Mouse (Mus musculus): Measurements from ENCODE around the gene Ankrd13a. TPM values are rescaled to one million over a fixed set of nuclear protein-coding genes. Genes with fewer than 3 reads are reported as not detected.
A peak's percentile ranks its signal among the peaks of the same experiment; 100 is the strongest.

Gene Ankrd13a
- polyA plus RNA-seq, 1 experiment, result 51.2 TPM

- peak overlapping the region; percentile 64 for H3K4me2 ChIP-seq (ENCODE audit: low read depth)
- H3K79me2 ChIP-seq (ENCODE audit: control insufficient read depth, insufficient read depth), result peaks cover 6% of the 10 kb centered on the region
- H3K4me3 ChIP-seq, result peak overlapping the region; percentile 30
- TF ChIP-seq E2F4 (IDR thresholded peaks at IDR 0.05; ENCODE audit: insufficient read depth) (no peak), MAX (IDR thresholded peaks at IDR 0.05; ENCODE audit: low read depth) (no peak), CEBPB (IDR thresholded peaks at IDR 0.05; ENCODE audit: insufficient read depth, poor library complexity, severe bottlenecking) (no peak), POLR2A (IDR thresholded peaks at IDR 0.05; ENCODE audit: insufficient read length, low read depth) (peak; percentile 95), TCF12 (IDR thresholded peaks at IDR 0.05; ENCODE audit: insufficient read depth, poor library complexity, severe bottlenecking) (no peak), MYOG (IDR thresholded peaks at IDR 0.05; ENCODE audit: control insufficient read depth in 1 of 3, insufficient read depth in 1 of 3, insufficient read length in 2 of 3, low read depth in 2 of 3) (no peak), POLR2AphosphoS2 (IDR thresholded peaks at IDR 0.05; ENCODE audit: insufficient read length, low read depth) (peak; percentile 90), SRF (IDR thresholded peaks at IDR 0.05; ENCODE audit: control insufficient read depth, insufficient read length, low read depth) (no peak), REST (IDR thresholded peaks at IDR 0.05; ENCODE audit: insufficient read depth, insufficient read length) (no peak), MYOD1 (IDR thresholded peaks at IDR 0.05; ENCODE audit: control insufficient read depth in 1 of 3, insufficient read length in 2 of 3, low read depth in 2 of 3) (peak in 1 of 3 experiments; percentile 17), TCF3 (IDR thresholded peaks at IDR 0.05; ENCODE audit: insufficient read length, low read depth) (no peak), USF1 (IDR thresholded peaks at IDR 0.05; ENCODE audit: low read depth) (no peak)
- H3K36me3 ChIP-seq (ENCODE audit: control insufficient read depth, insufficient read depth), result no peaks in the 10 kb centered on the region
- no peaks in the 10 kb centered on the region for H3K27me3 ChIP-seq (ENCODE audit: control insufficient read depth, insufficient read depth, insufficient read length)
- peak overlapping the region; percentile 7 for H3ac ChIP-seq (ENCODE audit: control insufficient read depth, insufficient read length)
These were observed 39.2 kb downstream of the Ankrd13a start for GRCm38 (mm10) chr5:114813525-114814181.

- H3K27me3 ChIP-seq (ENCODE audit: control insufficient read depth, insufficient read depth, insufficient read length), result no peaks in the 10 kb centered on the region
- no peaks in the 10 kb centered on the region for H3K36me3 ChIP-seq (ENCODE audit: control insufficient read depth, insufficient read depth)
- H3ac ChIP-seq (ENCODE audit: control insufficient read depth, insufficient read length), result no peak overlapping the region
- TF ChIP-seq SRF (IDR thresholded peaks at IDR 0.05; ENCODE audit: control insufficient read depth, insufficient read length, low read depth), result no peak
- no peak for TF ChIP-seq USF1 (IDR thresholded peaks at IDR 0.05; ENCODE audit: low read depth)
- TF ChIP-seq TCF12 (IDR thresholded peaks at IDR 0.05; ENCODE audit: insufficient read depth, poor library complexity, severe bottlenecking), result no peak
- no peak for TF ChIP-seq MYOD1 (IDR thresholded peaks at IDR 0.05; ENCODE audit: control insufficient read depth in 1 of 3, insufficient read length in 2 of 3, low read depth in 2 of 3)
- TF ChIP-seq POLR2AphosphoS2 (IDR thresholded peaks at IDR 0.05; ENCODE audit: insufficient read length, low read depth), result no peak
- TF ChIP-seq CEBPB (IDR thresholded peaks at IDR 0.05; ENCODE audit: insufficient read depth, poor library complexity, severe bottlenecking), result no peak
- no peak for TF ChIP-seq TCF3 (IDR thresholded peaks at IDR 0.05; ENCODE audit: insufficient read length, low read depth)
- TF ChIP-seq POLR2A (IDR thresholded peaks at IDR 0.05; ENCODE audit: insufficient read length, low read depth), result no peak
- TF ChIP-seq MAX (IDR thresholded peaks at IDR 0.05; ENCODE audit: low read depth), result no peak
- TF ChIP-seq E2F4 (IDR thresholded peaks at IDR 0.05; ENCODE audit: insufficient read depth), result no peak
- no peak overlapping the region for H3K4me3 ChIP-seq
- no peak overlapping the region for H3K4me2 ChIP-seq (ENCODE audit: low read depth)
- peaks cover 6% of the 10 kb centered on the region for H3K79me2 ChIP-seq (ENCODE audit: control insufficient read depth, insufficient read depth)
These were observed 42.1 kb downstream of the Ankrd13a start for GRCm38 (mm10) chr5:114816599-114816998.

DNA sequence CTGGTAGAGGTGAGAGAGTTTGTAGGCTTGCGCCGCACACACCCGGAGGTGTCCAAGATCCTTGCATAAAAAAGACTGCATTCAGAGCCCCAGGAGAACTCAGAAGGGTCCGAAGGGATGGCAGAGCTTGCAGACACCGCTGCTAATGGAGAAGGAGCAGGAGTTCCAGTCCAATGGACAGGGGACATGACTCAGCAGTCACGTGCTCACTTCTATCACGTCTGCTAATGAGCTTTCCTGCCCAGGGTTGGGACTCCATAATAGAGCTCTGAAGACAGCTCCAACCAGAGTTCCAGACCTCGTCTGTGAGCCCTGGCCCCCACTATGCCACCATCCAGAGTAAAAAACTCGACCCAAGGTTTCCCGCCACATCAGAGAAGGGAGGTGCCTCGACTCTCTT lies 43.6 kb downstream of the Ankrd13a start:
- H3K4me3 ChIP-seq, result no peak overlapping the region
- H3K36me3 ChIP-seq (ENCODE audit: control insufficient read depth, insufficient read depth), result no peaks in the 10 kb centered on the region
- H3K79me2 ChIP-seq (ENCODE audit: control insufficient read depth, insufficient read depth), result peaks cover 1% of the 10 kb centered on the region
- H3ac ChIP-seq (ENCODE audit: control insufficient read depth, insufficient read length), result no peak overlapping the region
- H3K27me3 ChIP-seq (ENCODE audit: control insufficient read depth, insufficient read depth, insufficient read length), result no peaks in the 10 kb centered on the region
- TF ChIP-seq MYOD1 (IDR thresholded peaks at IDR 0.05; ENCODE audit: control insufficient read depth in 1 of 3, insufficient read length in 2 of 3, low read depth in 2 of 3), result no peak
- no peak for TF ChIP-seq TCF3 (IDR thresholded peaks at IDR 0.05; ENCODE audit: insufficient read length, low read depth)
- no peak for TF ChIP-seq MAX (IDR thresholded peaks at IDR 0.05; ENCODE audit: low read depth)
- TF ChIP-seq REST (IDR thresholded peaks at IDR 0.05; ENCODE audit: insufficient read depth, insufficient read length), result no peak
- no peak for TF ChIP-seq POLR2AphosphoS2 (IDR thresholded peaks at IDR 0.05; ENCODE audit: insufficient read length, low read depth)
- TF ChIP-seq E2F4 (IDR thresholded peaks at IDR 0.05; ENCODE audit: insufficient read depth), result no peak
- TF ChIP-seq USF1 (IDR thresholded peaks at IDR 0.05; ENCODE audit: low read depth), result no peak
- TF ChIP-seq SRF (IDR thresholded peaks at IDR 0.05; ENCODE audit: control insufficient read depth, insufficient read length, low read depth), result no peak
- TF ChIP-seq POLR2A (IDR thresholded peaks at IDR 0.05; ENCODE audit: insufficient read length, low read depth), result no peak
- no peak for TF ChIP-seq MYOG (IDR thresholded peaks at IDR 0.05; ENCODE audit: control insufficient read depth in 1 of 3, insufficient read depth in 1 of 3, insufficient read length in 2 of 3, low read depth in 2 of 3)
- no peak for TF ChIP-seq CEBPB (IDR thresholded peaks at IDR 0.05; ENCODE audit: insufficient read depth, poor library complexity, severe bottlenecking)
- no peak for TF ChIP-seq TCF12 (IDR thresholded peaks at IDR 0.05; ENCODE audit: insufficient read depth, poor library complexity, severe bottlenecking)
- H3K4me2 ChIP-seq (ENCODE audit: low read depth), result no peak overlapping the region

- Histone ChIP-seq H3K79me2 (ENCODE audit: control insufficient read depth, insufficient read depth) (no peaks in the 10 kb centered on the region), H3K36me3 (ENCODE audit: control insufficient read depth, insufficient read depth) (no peaks in the 10 kb centered on the region), H3K4me2 (ENCODE audit: low read depth) (peak within 1 kb of the TSS; percentile 35), H3K4me3 (peak within 1 kb of the TSS; percentile 17), H3ac (ENCODE audit: control insufficient read depth, insufficient read length) (no peak within 1 kb of the TSS), H3K27me3 (ENCODE audit: control insufficient read depth, insufficient read depth, insufficient read length) (no peaks in the 10 kb centered on the region)
- TF ChIP-seq CEBPB (IDR thresholded peaks at IDR 0.05; ENCODE audit: insufficient read depth, poor library complexity, severe bottlenecking) (no peak), MYOG (IDR thresholded peaks at IDR 0.05; ENCODE audit: control insufficient read depth in 1 of 3, insufficient read depth in 1 of 3, insufficient read length in 2 of 3, low read depth in 2 of 3) (no peak), REST (IDR thresholded peaks at IDR 0.05; ENCODE audit: insufficient read depth, insufficient read length) (no peak), POLR2AphosphoS2 (IDR thresholded peaks at IDR 0.05; ENCODE audit: insufficient read length, low read depth) (peak; percentile 76), MYOD1 (IDR thresholded peaks at IDR 0.05; ENCODE audit: control insufficient read depth in 1 of 3, insufficient read length in 2 of 3, low read depth in 2 of 3) (no peak), POLR2A (IDR thresholded peaks at IDR 0.05; ENCODE audit: insufficient read length, low read depth) (peak; percentile 81), USF1 (IDR thresholded peaks at IDR 0.05; ENCODE audit: low read depth) (no peak), E2F4 (IDR thresholded peaks at IDR 0.05; ENCODE audit: insufficient read depth) (no peak), TCF3 (IDR thresholded peaks at IDR 0.05; ENCODE audit: insufficient read length, low read depth) (no peak), SRF (IDR thresholded peaks at IDR 0.05; ENCODE audit: control insufficient read depth, insufficient read length, low read depth) (no peak), MAX (IDR thresholded peaks at IDR 0.05; ENCODE audit: low read depth) (no peak), TCF12 (IDR thresholded peaks at IDR 0.05; ENCODE audit: insufficient read depth, poor library complexity, severe bottlenecking) (no peak)
These were observed 48.6 kb downstream of the Ankrd13a start, which contains the start of gene 1500011B03Rik for GRCm38 (mm10) chr5:114822796-114823688. Gene 1500011B03Rik, minus strand, starts transcription at chr5:114823468.

Measured in myocyte (in vitro differentiated cells).